Mouse (Mus musculus): ENCODE results near the gene Dock8. TPM values are rescaled to one million over a fixed set of nuclear protein-coding genes. Genes with fewer than 3 reads are reported as not detected.

Dock8 gene
- total and polyA plus RNA-seq, 3 experiments, result 9.8 to 37.5 (median 22.4) TPM

DNA sequence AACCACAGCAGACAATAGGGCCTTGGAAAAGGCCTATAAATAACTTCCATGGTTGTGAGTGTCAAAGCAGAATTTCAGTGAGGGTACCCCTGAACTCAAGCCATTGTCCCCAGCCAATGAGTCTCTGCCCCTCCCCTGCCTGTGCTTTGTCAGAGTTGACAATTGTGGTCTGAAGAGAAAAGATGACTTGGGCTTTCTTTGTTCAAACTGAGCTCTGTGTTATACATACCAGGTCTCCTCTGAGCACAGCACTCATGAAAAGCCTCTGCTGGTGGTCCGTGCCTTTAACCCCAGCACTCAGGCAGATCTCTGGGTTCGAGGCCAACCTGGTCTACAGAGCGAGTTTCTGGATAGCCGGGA, 231.6 kb downstream of the Dock8 start:
- no peak overlapping the region for H3K27ac ChIP-seq (ENCODE audit: insufficient read depth, low read depth)
- H3K4me3 ChIP-seq (replicated peaks in 1 of 3; ENCODE audit: low read depth in 2 of 3, low read length in 2 of 3, poor library complexity in 1 of 3), result no peak overlapping the region
- no peak for TF ChIP-seq SIN3A (IDR thresholded peaks at IDR 0.05; ENCODE audit: low read length)
- TF ChIP-seq RAD21 (IDR thresholded peaks at IDR 0.05; ENCODE audit: low read depth, low read length), result no peak
- TF ChIP-seq ZMIZ1 (IDR thresholded peaks at IDR 0.05; ENCODE audit: low read depth, low read length), result no peak
- no peak for TF ChIP-seq JUND (conservative IDR thresholded peaks at IDR 0.05; ENCODE audit: low read depth, low read length)
- TF ChIP-seq EP300 (IDR thresholded peaks at IDR 0.05; ENCODE audit: low read length), result no peak
- no peak for TF ChIP-seq USF1 (IDR thresholded peaks at IDR 0.05; ENCODE audit: low read depth, low read length)
- no peak for TF ChIP-seq CTCF (conservative IDR thresholded peaks at IDR 0.05 in 1 of 2, IDR thresholded peaks at IDR 0.05 in 1 of 2; ENCODE audit: low read depth in 2 of 2, low read length in 2 of 2)
- no peak for TF ChIP-seq KAT2A (IDR thresholded peaks at IDR 0.05; ENCODE audit: insufficient replicate concordance, low read length)
- TF ChIP-seq USF2 (conservative IDR thresholded peaks at IDR 0.05; ENCODE audit: low read depth, low read length), result no peak
- no peak for TF ChIP-seq GABPA (IDR thresholded peaks at IDR 0.05; ENCODE audit: insufficient replicate concordance, low read depth, low read length)
- no peak for TF ChIP-seq CHD1 (IDR thresholded peaks at IDR 0.05; ENCODE audit: low read depth, low read length)
- no peak for TF ChIP-seq ZNF384 (IDR thresholded peaks at IDR 0.05; ENCODE audit: low read depth, low read length)
- no peak for TF ChIP-seq MAZ (IDR thresholded peaks at IDR 0.05; ENCODE audit: low read depth, low read length)
- TF ChIP-seq MXI1 (IDR thresholded peaks at IDR 0.05; ENCODE audit: low read depth, low read length), result no peak
- TF ChIP-seq JUN (IDR thresholded peaks at IDR 0.05; ENCODE audit: insufficient read depth, low read depth, low read length), result no peak
- H3K36me3 ChIP-seq (replicated peaks in 1 of 2; ENCODE audit: control insufficient read depth in 1 of 2, insufficient read depth in 1 of 2, low read length in 1 of 2), result no peaks in the 10 kb centered on the region
- H3K79me2 ChIP-seq (replicated peaks; ENCODE audit: control insufficient read depth, extremely low read depth, insufficient read depth, poor library complexity, severe bottlenecking), result no peaks in the 10 kb centered on the region
- in situ Hi-C loops (cut with MboI; ENCODE audit: low pct_ligation_motif_present, low pct_unique_long_range_greater_than_20kb, low sequenced_read_pairs), result no loop called here
- H3K27me3 ChIP-seq (replicated peaks), result no peaks in the 10 kb centered on the region
- no peak overlapping the region for H3K9ac ChIP-seq (ENCODE audit: insufficient read depth, low read depth)
- DNase-seq (ENCODE audit: extremely low read depth), result no peak
- dilution Hi-C loops (cut with MboI; ENCODE audit: extremely low pct_ligation_motif_present, extremely low pct_unique_long_range_greater_than_20kb, low sequenced_read_pairs), result no loop called here
- no peaks in the 10 kb centered on the region for H3K9me3 ChIP-seq (replicated peaks; ENCODE audit: low read length)
- H3K4me2 ChIP-seq (ENCODE audit: insufficient read depth, low read depth, poor library complexity, severe bottlenecking), result no peak overlapping the region
- H3K4me1 ChIP-seq (ENCODE audit: control insufficient read depth in 1 of 2, insufficient read depth in 2 of 2), result peaks cover 0 to 4% of the 10 kb centered on the region in 2 experiments; a peak in 1 of 4 replicates

DNA sequence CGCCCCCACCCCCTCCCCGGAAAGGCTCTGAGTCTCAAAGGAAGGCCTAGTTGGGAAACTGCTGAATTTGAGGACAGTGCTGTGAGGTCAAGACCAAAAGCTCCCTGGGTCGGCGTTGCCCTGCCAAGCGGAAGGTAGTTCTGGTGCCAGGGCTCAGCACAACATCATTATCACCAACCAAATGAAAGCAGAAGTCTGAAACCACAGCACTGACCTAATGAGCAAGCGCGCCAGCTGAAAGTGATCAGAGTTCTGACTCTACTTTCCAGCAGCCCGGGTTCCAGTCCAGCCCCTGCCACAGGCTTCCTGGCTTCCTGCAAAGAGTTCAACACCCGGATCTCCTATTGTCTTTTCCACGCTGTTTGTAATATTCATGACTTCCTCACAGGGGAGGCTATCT, 232.7 kb downstream of the Dock8 start:
- dilution Hi-C loops (cut with MboI; ENCODE audit: extremely low pct_ligation_motif_present, extremely low pct_unique_long_range_greater_than_20kb, low sequenced_read_pairs) (no loop called here), in situ Hi-C loops (cut with MboI; ENCODE audit: low pct_ligation_motif_present, low pct_unique_long_range_greater_than_20kb, low sequenced_read_pairs) (no loop called here)
- Histone ChIP-seq H3K4me1 (ENCODE audit: control insufficient read depth in 1 of 2, insufficient read depth in 2 of 2) (peaks cover 0 to 4% of the 10 kb centered on the region in 2 experiments; a peak in 1 of 4 replicates), H3K4me3 (replicated peaks in 1 of 3; ENCODE audit: low read depth in 2 of 3, low read length in 2 of 3, poor library complexity in 1 of 3) (no peak overlapping the region), H3K27ac (ENCODE audit: insufficient read depth, low read depth) (no peak overlapping the region), H3K4me2 (ENCODE audit: insufficient read depth, low read depth, poor library complexity, severe bottlenecking) (no peak overlapping the region), H3K27me3 (replicated peaks) (no peaks in the 10 kb centered on the region), H3K79me2 (replicated peaks; ENCODE audit: control insufficient read depth, extremely low read depth, insufficient read depth, poor library complexity, severe bottlenecking) (no peaks in the 10 kb centered on the region), H3K36me3 (replicated peaks in 1 of 2; ENCODE audit: control insufficient read depth in 1 of 2, insufficient read depth in 1 of 2, low read length in 1 of 2) (no peaks in the 10 kb centered on the region), H3K9me3 (replicated peaks; ENCODE audit: low read length) (no peaks in the 10 kb centered on the region), H3K9ac (ENCODE audit: insufficient read depth, low read depth) (no peak overlapping the region)
- no peak for TF ChIP-seq BHLHE40 (IDR thresholded peaks at IDR 0.05; ENCODE audit: low read depth, low read length)
- no peak for TF ChIP-seq RAD21 (IDR thresholded peaks at IDR 0.05; ENCODE audit: low read depth, low read length)
- no peak for TF ChIP-seq E2F4 (IDR thresholded peaks at IDR 0.05; ENCODE audit: insufficient replicate concordance, low read depth, low read length)
- TF ChIP-seq JUN (IDR thresholded peaks at IDR 0.05; ENCODE audit: insufficient read depth, low read depth, low read length), result no peak
- no peak for TF ChIP-seq KAT2A (IDR thresholded peaks at IDR 0.05; ENCODE audit: insufficient replicate concordance, low read length)
- DNase-seq (ENCODE audit: extremely low read depth), result peak; percentile 12
